Mouse (Mus musculus) bone marrow, adult 2 months (tissue): ENCODE measurements around the gene Abca14. TPM values are rescaled to one million over a fixed set of nuclear protein-coding genes. Genes with fewer than 3 reads are reported as not detected.

ENCODE experiments used
- H3K27ac ChIP-seq: fragments of 200-500 bp; 2 replicates; pipeline ENCODE4 v1.5.1; 2012; ENCODE audit warnings: low read depth, mild to moderate bottlenecking, control low read depth, inconsistent platforms, low read length; ENCODE audit not compliant: control insufficient read depth, poor library complexity, insufficient read depth
- H3K4me1 ChIP-seq: fragments of 200-500 bp; 2 replicates; pipeline ENCODE4 v1.6.1; 2011; ENCODE audit warnings: low read length; ENCODE audit not compliant: control insufficient read depth, insufficient read depth
- H3K4me3 ChIP-seq: fragments of 200-500 bp; replicated peaks from 2 replicates; pipeline ENCODE3; 2011; ENCODE audit warnings: mild to moderate bottlenecking, low read depth, low read length, control low read depth; ENCODE audit not compliant: control insufficient read depth
- CTCF ChIP-seq: fragments of 200-500 bp; IDR thresholded peaks from 2 replicates; pipeline ENCODE4 v1.5.1; 2011; ENCODE audit warnings: low read length, control low read depth; ENCODE audit not compliant: control insufficient read depth, insufficient read depth
- POLR2A ChIP-seq: fragments of 200-500 bp; IDR thresholded peaks from 2 replicates; pipeline ENCODE4 v1.6.1; 2011; ENCODE audit warnings: low read depth, mild to moderate bottlenecking, control low read depth, low read length, borderline replicate concordance; ENCODE audit not compliant: control insufficient read depth
- WGBS: fragments of 180-500 bp; shearing (Covaris S2); methylation state at CpG from one replicate; pipeline ENCODE4 v1.1.7; 2018; 5-methylcytosine and 5-hydroxymethylcytosine counted together
- polyA plus RNA-seq: library from polyadenylated mRNA; stranded (reverse); fragments of >200 nt; gene quantifications from 2 replicates; pipeline ENCODE4 v1.2.4, GENCODE M21; 2011; ENCODE audit warnings: low replicate concordance; ENCODE audit not compliant: missing spikeins, insufficient read depth, insufficient read length

Abca14 gene
- polyA plus RNA-seq, 1 experiment, result not detected

DNA sequence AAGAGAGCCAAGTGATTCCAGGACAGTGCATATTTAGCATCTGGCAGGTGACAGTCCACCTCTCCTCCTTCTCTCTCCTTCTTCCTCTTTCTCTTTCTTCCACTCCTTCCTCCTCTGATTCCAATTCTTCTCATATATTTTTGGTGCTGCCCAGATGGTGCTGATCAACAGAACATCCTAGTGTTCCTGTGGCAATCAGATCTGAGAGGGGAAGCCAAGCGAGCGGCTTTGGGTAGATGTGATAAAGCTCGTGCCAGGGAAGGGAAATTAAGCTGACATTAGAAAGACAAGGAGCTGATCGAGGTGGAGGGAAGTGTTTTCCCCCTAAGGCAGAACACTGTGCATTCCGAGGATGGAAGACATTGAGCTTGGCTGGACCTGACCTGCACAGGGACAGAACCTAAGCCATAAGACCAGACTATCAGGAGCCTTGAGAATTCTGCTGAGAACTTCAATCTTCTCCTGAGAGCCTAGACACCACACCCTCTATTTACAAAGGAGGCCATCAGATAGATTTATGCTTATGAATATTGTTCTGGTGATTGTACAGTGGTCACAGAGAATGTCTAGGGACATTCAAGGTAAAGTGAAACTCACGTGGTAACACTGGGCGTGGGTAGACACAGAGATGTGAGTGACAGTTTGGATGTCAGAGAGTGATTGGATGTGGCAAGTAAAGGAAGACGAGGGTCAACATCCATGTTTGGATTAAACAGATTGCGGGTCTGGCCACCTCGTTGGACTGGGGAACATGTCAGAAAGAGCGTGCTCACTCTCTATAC, 28.8 kb upstream of the Abca14 start:
- TF ChIP-seq CTCF (no peak), POLR2A (no peak)
- 76% methylated on average over 11 of the region's 11 CpGs for WGBS
- Histone ChIP-seq H3K4me1 (no peaks in the 10 kb centered on the region), H3K27ac (no peak overlapping the region), H3K4me3 (no peak overlapping the region)

DNA sequence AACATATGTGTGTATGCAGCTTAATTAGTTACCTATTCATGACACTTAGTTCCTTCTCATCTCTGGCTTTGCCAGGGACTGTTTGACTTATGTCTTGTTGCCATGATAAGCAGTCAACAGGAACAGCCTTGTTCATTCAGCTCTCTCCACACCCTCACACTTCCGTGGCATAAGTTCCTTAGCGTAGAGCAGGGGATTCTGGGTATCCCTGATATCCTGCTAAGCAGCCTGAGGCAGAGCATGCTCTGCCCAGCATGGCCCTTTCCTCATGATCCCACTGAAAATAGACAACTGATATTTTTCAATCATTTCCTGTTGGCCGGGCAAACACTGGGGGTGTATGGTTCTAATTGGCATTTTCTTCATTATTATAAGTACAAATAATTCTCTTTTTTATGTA, 26.1 kb upstream of the Abca14 start:
- Histone ChIP-seq H3K4me1 (no peaks in the 10 kb centered on the region), H3K4me3 (no peak overlapping the region), H3K27ac (no peak overlapping the region)
- 76% methylated on average over 3 of the region's 3 CpGs for WGBS
- TF ChIP-seq POLR2A (no peak), CTCF (no peak)

DNA sequence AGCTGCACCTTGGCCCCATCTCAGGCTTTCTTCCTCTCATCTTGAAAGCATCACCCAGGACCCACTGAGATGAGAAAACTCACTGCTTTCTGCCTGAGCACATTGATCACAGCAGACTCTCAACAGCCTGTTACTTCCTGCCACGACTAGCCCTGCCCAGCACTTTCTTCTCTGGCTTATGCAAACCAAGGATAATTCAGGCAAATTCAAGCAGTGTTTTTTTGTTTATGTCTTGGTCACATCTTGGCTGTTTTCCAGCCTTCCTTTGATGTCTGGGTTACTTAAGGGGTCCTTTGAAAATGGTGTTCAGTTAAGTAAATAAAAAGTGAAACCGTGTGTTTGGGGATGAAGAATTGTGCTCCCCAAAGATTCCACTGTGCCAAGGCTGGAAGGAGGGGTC, 24.8 kb upstream of the Abca14 start:
- no peak overlapping the region for H3K4me3 ChIP-seq
- TF ChIP-seq POLR2A, result no peak
- no peak for TF ChIP-seq CTCF
- WGBS, result 20% methylated on average over 2 of the region's 2 CpGs
- no peaks in the 10 kb centered on the region for H3K4me1 ChIP-seq
- H3K27ac ChIP-seq, result no peak overlapping the region

GRCm38 (mm10) chr7:120180547-120180946, 23.2 kb upstream of the Abca14 start:
- 73% methylated on average over 5 of the region's 5 CpGs for WGBS
- TF ChIP-seq POLR2A (no peak), CTCF (no peak)

DNA sequence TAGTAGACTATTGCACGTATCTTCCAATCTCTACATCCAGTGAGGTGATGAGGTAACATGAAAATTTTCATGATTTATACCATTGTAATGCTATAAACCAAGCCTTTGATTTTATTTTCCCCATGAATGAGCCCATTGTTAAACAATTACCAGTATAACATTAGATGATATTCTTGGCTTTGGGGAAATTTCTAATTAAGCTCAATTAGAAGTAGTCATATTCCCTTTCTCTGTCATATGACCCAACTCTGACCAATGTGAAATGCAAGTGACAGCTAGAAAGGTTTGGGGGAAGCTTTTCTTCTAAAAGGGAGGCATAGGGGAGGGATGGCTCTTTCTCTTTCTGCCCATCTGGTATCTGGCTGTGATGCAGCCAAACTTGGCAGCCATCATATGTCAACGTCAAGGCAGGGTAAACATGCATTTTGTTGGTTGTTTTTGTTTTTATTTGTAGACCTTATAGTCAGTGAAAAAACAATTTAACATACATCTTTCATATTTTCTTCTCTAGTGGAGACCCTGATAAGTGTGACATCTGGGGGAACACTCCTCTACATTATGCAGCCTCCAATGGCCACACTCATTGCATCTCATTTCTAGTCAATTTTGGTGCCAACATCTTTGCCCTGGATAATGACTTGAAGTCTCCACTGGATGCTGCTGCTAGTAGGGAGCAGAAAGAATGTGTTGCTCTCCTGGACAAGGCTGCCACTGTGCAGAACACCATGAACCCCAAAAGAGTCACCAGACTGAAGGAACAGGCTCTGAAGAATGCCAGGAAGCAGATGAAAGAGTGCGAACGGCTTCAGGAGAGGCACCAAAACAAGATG, 22.1 kb upstream of the Abca14 start:
- no peak overlapping the region for H3K4me3 ChIP-seq
- no peak overlapping the region for H3K27ac ChIP-seq
- H3K4me1 ChIP-seq, result no peaks in the 10 kb centered on the region
- WGBS, result 92% methylated on average over 4 of the region's 4 CpGs
- TF ChIP-seq POLR2A (no peak), CTCF (no peak)

More at GRCm38 (mm10) chr7:120180547-120180946, 23.2 kb upstream of the Abca14 start:
- Histone ChIP-seq H3K27ac (no peak overlapping the region), H3K4me3 (no peak overlapping the region), H3K4me1 (no peaks in the 10 kb centered on the region)

DNA sequence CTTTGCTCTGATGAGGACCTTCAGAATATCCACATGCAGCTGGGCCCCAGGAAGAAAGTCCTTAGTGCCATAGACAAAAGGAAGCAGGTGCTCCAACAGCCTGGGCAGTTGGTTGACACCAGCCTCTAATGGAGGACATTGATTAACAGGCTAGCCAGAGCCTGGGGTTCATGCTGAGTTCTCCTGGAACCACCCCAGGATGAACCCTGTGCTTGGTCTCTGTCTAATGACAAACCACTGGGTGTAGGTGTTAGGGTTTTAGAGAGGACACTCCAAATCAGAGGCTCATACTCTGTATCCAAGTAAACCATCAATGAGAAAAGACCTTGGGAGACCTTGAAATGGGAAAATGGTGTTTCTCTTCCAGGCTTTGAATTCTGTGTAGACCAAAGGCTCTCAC, 20.9 kb upstream of the Abca14 start:
- no peak overlapping the region for H3K4me3 ChIP-seq
- H3K4me1 ChIP-seq, result no peaks in the 10 kb centered on the region
- no peak for TF ChIP-seq POLR2A
- TF ChIP-seq CTCF, result no peak
- no peak overlapping the region for H3K27ac ChIP-seq

- 83% methylated on average over 5 of the region's 5 CpGs for WGBS
- no peaks in the 10 kb centered on the region for H3K4me1 ChIP-seq
- TF ChIP-seq CTCF, result no peak
- no peak for TF ChIP-seq POLR2A
- no peak overlapping the region for H3K4me3 ChIP-seq
- H3K27ac ChIP-seq, result no peak overlapping the region
Observed at GRCm38 (mm10) chr7:120188946-120189345, 14.8 kb upstream of the Abca14 start.

DNA sequence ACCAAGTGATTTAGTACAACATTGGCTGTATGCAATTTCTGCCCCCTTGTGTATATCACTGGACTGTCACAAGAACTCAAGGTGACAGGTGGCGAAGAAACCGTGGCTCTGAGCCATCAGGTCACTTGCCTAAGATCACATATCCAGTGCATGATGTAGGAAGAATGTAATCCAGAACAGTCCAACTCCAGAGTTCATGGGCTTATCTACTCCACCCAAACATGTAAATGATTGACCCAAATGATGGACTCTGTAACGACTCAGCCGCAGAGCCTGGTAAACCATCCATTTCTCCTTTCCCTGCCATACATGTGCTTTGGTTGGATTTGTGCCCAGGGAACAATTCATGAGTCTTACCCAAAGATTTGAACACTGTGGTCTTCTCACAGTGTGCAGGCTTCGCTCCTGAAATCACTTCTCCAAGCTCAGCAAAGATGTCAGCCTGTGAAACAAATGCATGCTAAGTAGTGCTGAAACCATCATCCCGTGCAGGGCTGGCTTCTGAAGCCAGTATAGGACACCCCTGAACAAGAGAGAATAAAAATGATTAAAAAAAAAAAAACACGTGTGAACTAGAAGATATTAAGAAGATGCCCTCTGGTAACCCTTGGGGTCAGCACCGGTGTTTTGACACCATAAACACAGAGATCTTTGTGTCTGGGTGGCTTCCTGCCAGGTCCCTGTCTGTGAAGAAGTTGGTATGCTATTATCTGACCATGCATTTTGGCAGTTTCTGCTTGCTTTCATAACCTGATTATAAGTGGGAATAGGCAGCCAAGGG, 14.2 kb upstream of the Abca14 start:
- no peak for TF ChIP-seq POLR2A
- 71% methylated on average over 8 of the region's 8 CpGs for WGBS
- H3K4me1 ChIP-seq, result no peaks in the 10 kb centered on the region
- H3K27ac ChIP-seq, result no peak overlapping the region
- no peak overlapping the region for H3K4me3 ChIP-seq
